Mouse (Mus musculus) ES-Bruce4 (cell line): ENCODE measurements around the gene Klk1b22.

Source experiments
- CTCF ChIP-seq: IDR thresholded peaks from one replicate; pipeline ENCODE4 v1.8.1; 2011; ENCODE audit warnings: low read depth, low read length
- EP300 ChIP-seq: IDR thresholded peaks from 2 replicates; pipeline ENCODE4 v1.6.1; 2011; ENCODE audit warnings: low read depth, low read length; ENCODE audit not compliant: insufficient read depth

- TF ChIP-seq EP300 (no peak), CTCF (no peak)
Measured at GRCm38 (mm10) chr7:44136467-44136866, 24.0 kb downstream of the Klk1b22 start, which contains the start of gene Klk1b16.
